Mouse (Mus musculus) lung, embryonic 14.5 days (tissue): Measurements from ENCODE around the gene Npcd. TPM values are rescaled to one million over a fixed set of nuclear protein-coding genes. Genes with fewer than 3 reads are reported as not detected.
A peak's percentile ranks its signal among the peaks of the same experiment; 100 is the strongest.

Experiments used
- ATAC-seq: fragments of 200-750 bp; cut with Nextera tagmentation; 2 replicates; pipeline ENCODE4 v1.8.0; 2017; ENCODE audit warnings: mild to moderate bottlenecking, moderate TSS enrichment, moderate library complexity; ENCODE audit not compliant: insufficient read depth
- DNase-seq: peaks from one replicate; pipeline ENCODE4 v3.0.0-alpha.2; 2015
- H3K27ac ChIP-seq: fragments of 300-500 bp; sonication (generic); 2 replicates; pipeline ENCODE4 v1.5.1; 2014; ENCODE audit warnings: low read depth, mild to moderate bottlenecking, moderate library complexity
- H3K27me3 ChIP-seq: fragments of 300-500 bp; sonication (generic); 2 replicates; pipeline ENCODE4 v1.6.1; 2014; ENCODE audit warnings: low read length, control low read depth; ENCODE audit not compliant: insufficient read depth
- H3K36me3 ChIP-seq: fragments of 300-500 bp; sonication (generic); 2 replicates; pipeline ENCODE4 v1.6.1; 2014; ENCODE audit warnings: control low read depth; ENCODE audit not compliant: insufficient read depth
- H3K4me1 ChIP-seq: fragments of 300-500 bp; sonication (generic); 2 replicates; pipeline ENCODE4 v1.6.1; 2014; ENCODE audit warnings: antibody characterized with exemption, control low read depth; ENCODE audit not compliant: insufficient read depth
- H3K4me2 ChIP-seq: fragments of 300-500 bp; sonication (generic); 2 replicates; pipeline ENCODE4 v1.6.1; 2014; ENCODE audit warnings: mild to moderate bottlenecking
- H3K4me3 ChIP-seq: fragments of 300-500 bp; sonication (generic); 2 replicates; pipeline ENCODE4 v1.5.1; 2014; ENCODE audit warnings: low read depth, low read length
- H3K9ac ChIP-seq: fragments of 300-500 bp; sonication (generic); 2 replicates; pipeline ENCODE4 v1.6.1; 2014
- H3K9me3 ChIP-seq: fragments of 300-500 bp; sonication (generic); 2 replicates; pipeline ENCODE4 v1.6.1; 2016; ENCODE audit warnings: low read depth, low read length, control low read depth
- CTCF ChIP-seq: IDR thresholded peaks from 2 replicates; pipeline ENCODE4 v1.5.1; 2016; ENCODE audit warnings: antibody characterized with exemption, low read depth
- WGBS: fragments of 180-500 bp; shearing (Covaris S2); extraction: QIAGEN DNeasy Blood & Tissue Kit; methylation state at CpG from one replicate; pipeline ENCODE4 v1.1.7; 2014; 5-methylcytosine and 5-hydroxymethylcytosine counted together
- polyA plus RNA-seq: library from polyadenylated mRNA; unstranded; fragments of >200 nt; fragmentation: Nextera tagmentation; extraction: Ambion mirVana; gene quantifications from 2 replicates; pipeline ENCODE4 v1.2.1, GENCODE M21; 2014

Npcd gene
- polyA plus RNA-seq, 1 experiment from 2014 or later: not detected

- no peak overlapping the region for H3K27ac ChIP-seq
- H3K4me3 ChIP-seq: no peak overlapping the region
- ATAC-seq (no peak), DNase-seq (no peak)
- no peaks in the 10 kb centered on the region for H3K4me1 ChIP-seq
- no peak for TF ChIP-seq CTCF
- H3K4me2 ChIP-seq: no peak overlapping the region
- no peaks in the 10 kb centered on the region for H3K9me3 ChIP-seq
- H3K9ac ChIP-seq: no peak overlapping the region
- 46% methylated on average over 4 of the region's 4 CpGs for WGBS
- peaks cover 51% of the 10 kb centered on the region for H3K27me3 ChIP-seq
- no peaks in the 10 kb centered on the region for H3K36me3 ChIP-seq
Observed at GRCm38 (mm10) chr15:79802304-79802703, 31.7 kb downstream of the Npcd start.

- ATAC-seq (no peak), DNase-seq (no peak)
- 70% methylated on average over 2 of the region's 2 CpGs for WGBS
- no peak overlapping the region for H3K4me3 ChIP-seq
- TF ChIP-seq CTCF: no peak
- no peaks in the 10 kb centered on the region for H3K36me3 ChIP-seq
- H3K9ac ChIP-seq: no peak overlapping the region
- peaks cover 49% of the 10 kb centered on the region for H3K27me3 ChIP-seq
- no peaks in the 10 kb centered on the region for H3K4me1 ChIP-seq
- no peak overlapping the region for H3K27ac ChIP-seq
- H3K4me2 ChIP-seq: no peak overlapping the region
- H3K9me3 ChIP-seq: no peaks in the 10 kb centered on the region
Observed at GRCm38 (mm10) chr15:79801646-79802045, 32.4 kb downstream of the Npcd start.

DNA sequence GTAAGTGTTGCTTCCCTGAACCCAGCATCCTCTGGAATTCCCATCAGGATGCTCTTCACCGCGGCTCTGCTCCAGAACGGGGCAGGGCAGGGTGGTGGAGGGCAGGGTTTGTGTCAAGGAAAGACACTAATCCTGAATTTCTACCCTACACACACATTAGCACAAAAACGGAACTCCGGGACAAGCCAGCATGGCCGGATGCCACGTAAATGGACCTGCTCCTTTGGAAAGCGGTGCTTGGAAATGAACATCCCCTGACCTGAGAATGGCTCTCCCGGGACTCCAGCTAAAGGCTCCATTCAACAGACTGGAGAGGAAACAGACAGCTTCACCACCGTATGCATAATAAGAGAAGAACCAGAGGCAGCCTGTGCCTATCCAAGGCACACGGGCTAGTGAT lies 33.3 kb downstream of the Npcd start:
- WGBS: 64% methylated on average over 11 of the region's 11 CpGs
- Histone ChIP-seq H3K27me3 (peaks cover 40% of the 10 kb centered on the region), H3K9me3 (no peaks in the 10 kb centered on the region), H3K4me3 (no peak overlapping the region), H3K27ac (no peak overlapping the region), H3K4me2 (no peak overlapping the region), H3K36me3 (no peaks in the 10 kb centered on the region), H3K9ac (no peak overlapping the region), H3K4me1 (no peaks in the 10 kb centered on the region)
- ATAC-seq (no peak), DNase-seq (no peak)
- TF ChIP-seq CTCF: no peak

GRCm38 (mm10) chr15:79798591-79798990 lies 35.4 kb downstream of the Npcd start:
- Histone ChIP-seq H3K4me1 (no peaks in the 10 kb centered on the region), H3K36me3 (no peaks in the 10 kb centered on the region), H3K27me3 (peaks cover 20% of the 10 kb centered on the region), H3K4me2 (no peak overlapping the region), H3K9ac (no peak overlapping the region), H3K27ac (no peak overlapping the region), H3K9me3 (no peaks in the 10 kb centered on the region), H3K4me3 (no peak overlapping the region)
- no peak for DNase-seq
- 81% methylated on average over 10 of the region's 10 CpGs for WGBS
- no peak for TF ChIP-seq CTCF
- no peak for ATAC-seq

DNA sequence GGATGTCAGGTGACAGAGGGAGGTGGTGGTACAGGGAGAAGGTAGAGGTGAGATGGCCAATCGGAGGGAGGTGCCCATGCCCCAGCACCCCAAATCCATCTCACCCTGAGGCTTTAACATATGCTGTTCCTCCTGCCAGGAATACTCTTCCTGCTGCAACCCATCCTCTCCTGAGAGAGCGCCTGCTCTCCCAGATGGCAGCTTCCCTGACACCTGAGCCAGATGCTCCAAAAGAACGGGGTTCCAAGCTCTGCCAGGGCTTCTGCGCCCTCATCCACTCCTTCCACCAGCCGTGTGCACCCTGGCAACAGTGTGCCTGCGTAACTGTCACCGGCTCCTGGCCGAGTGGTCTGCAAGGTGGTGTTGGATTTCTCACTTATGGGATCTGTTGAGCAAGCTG lies 36.4 kb downstream of the Npcd start:
- TF ChIP-seq CTCF: no peak
- no peak overlapping the region for H3K4me3 ChIP-seq
- H3K4me1 ChIP-seq: no peaks in the 10 kb centered on the region
- no peaks in the 10 kb centered on the region for H3K9me3 ChIP-seq
- no peak overlapping the region for H3K9ac ChIP-seq
- no peak for ATAC-seq
- 80% methylated on average over 8 of the region's 8 CpGs for WGBS
- H3K27ac ChIP-seq: no peak overlapping the region
- no peak for DNase-seq
- no peak overlapping the region for H3K4me2 ChIP-seq
- H3K36me3 ChIP-seq: no peaks in the 10 kb centered on the region
- H3K27me3 ChIP-seq: peaks cover 12% of the 10 kb centered on the region

DNA sequence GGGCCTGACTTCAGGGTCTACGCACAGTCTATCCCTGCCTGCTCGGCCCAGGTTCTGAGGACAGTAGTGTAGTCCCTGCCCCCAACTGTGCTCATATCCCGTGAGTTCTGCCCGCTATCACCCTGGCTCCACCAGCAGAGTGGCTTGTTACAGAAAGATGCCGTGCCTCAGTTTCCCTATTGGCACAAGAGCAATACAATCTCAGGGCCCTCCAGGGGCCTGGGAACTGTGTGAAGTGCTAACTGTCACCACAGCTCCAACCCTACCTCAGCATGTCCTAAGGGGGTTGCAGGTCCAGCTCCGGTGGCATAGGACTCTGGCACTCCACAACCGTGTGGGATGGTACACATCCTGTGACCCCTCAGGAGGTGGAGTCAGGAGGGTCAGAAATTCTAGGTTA lies 36.9 kb downstream of the Npcd start:
- Histone ChIP-seq H3K4me3 (no peak overlapping the region), H3K9ac (no peak overlapping the region), H3K27ac (no peak overlapping the region), H3K27me3 (peaks cover 6% of the 10 kb centered on the region), H3K4me2 (no peak overlapping the region), H3K4me1 (no peaks in the 10 kb centered on the region), H3K9me3 (no peaks in the 10 kb centered on the region), H3K36me3 (no peaks in the 10 kb centered on the region)
- 77% methylated on average over 7 of the region's 7 CpGs for WGBS
- no peak for TF ChIP-seq CTCF
- ATAC-seq: no peak
- DNase-seq: no peak

- no peak overlapping the region for H3K4me3 ChIP-seq
- H3K27ac ChIP-seq: no peak overlapping the region
- H3K9ac ChIP-seq: no peak overlapping the region
- no peaks in the 10 kb centered on the region for H3K9me3 ChIP-seq
- H3K36me3 ChIP-seq: no peaks in the 10 kb centered on the region
- ATAC-seq (no peak), DNase-seq (no peak)
- H3K4me2 ChIP-seq: no peak overlapping the region
- H3K4me1 ChIP-seq: no peaks in the 10 kb centered on the region
- no peak for TF ChIP-seq CTCF
- 65% methylated on average over 12 of the region's 12 CpGs for WGBS
- H3K27me3 ChIP-seq: no peaks in the 10 kb centered on the region; the same call in 1 of the 2 replicates
Observed at GRCm38 (mm10) chr15:79796256-79796655, 37.8 kb downstream of the Npcd start.

DNA sequence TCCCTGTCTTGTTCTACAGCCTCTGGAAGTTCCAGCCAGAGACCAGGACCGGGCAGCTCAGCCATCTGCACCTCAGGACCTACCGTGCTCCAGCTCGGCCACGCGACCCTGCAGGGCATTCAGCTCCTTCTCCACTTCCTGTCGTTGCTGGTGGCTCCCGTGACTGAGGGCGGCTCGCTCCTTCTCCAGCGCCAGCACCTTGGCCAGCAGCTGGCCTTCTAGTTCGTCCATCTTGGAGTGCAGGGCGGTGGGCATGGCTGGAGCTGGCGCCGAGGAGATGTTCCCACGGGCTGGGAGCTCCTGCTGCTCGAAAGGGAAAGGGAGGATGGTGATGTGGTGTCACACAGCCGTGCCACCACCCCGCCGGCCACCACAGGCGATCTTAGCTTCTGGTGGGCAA lies 39.9 kb downstream of the Npcd start:
- ATAC-seq (no peak), DNase-seq (peak; percentile 53)
- WGBS: 12% methylated on average over 20 of the region's 20 CpGs
- TF ChIP-seq CTCF: no peak
- Histone ChIP-seq H3K4me2 (no peak overlapping the region), H3K27me3 (no peaks in the 10 kb centered on the region; the same call in 1 of the 2 replicates), H3K9me3 (no peaks in the 10 kb centered on the region), H3K27ac (no peak overlapping the region), H3K9ac (no peak overlapping the region), H3K4me3 (no peak overlapping the region), H3K36me3 (no peaks in the 10 kb centered on the region), H3K4me1 (no peaks in the 10 kb centered on the region)
